Mouse (Mus musculus) urinary bladder, postnatal 36 days (tissue): ENCODE measurements around the gene Ntn1.
A peak's percentile ranks its signal among the peaks of the same experiment; 100 is the strongest.

Experiments
- DNase-seq, 2 experiments: peaks; one replicate each; pipeline ENCODE4 v3.0.0; 2022; ENCODE audit warnings: low spot score in 2 of 2, mixed read lengths in 1 of 2

The Ntn1 gene

DNA sequence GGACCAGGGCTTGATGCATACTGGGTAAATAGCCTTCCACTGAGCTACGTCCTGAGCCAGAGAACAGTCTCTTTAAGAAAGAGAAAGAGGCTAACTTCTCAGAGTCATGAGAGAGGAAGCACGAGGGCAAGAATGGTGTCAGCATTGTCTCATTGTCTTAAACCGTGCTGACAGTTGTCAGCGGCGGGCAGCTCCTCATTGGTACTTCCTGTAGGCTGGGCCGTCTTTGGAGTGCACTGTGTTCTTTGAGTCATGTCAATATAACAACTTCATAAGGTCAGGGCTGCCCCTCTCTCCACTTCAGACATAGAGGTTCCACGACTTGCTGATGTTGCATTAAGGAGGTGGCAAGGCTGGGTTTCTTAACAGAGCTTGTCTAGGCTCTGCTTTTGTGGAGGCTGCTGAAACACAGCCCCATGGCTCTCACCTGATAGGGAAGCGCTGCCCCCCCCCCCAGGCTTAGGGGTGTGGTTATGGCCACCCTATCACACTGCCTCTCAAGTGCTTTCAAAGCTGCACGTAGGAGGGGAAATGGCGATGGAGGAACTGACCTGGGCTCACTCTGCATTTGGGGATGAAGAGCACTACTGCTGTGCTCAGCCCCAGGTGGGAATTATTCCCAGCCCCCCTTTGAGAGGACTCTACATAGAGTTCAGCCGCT lies 6.8 kb upstream of the Ntn1 start:
- no peak for DNase-seq

DNA sequence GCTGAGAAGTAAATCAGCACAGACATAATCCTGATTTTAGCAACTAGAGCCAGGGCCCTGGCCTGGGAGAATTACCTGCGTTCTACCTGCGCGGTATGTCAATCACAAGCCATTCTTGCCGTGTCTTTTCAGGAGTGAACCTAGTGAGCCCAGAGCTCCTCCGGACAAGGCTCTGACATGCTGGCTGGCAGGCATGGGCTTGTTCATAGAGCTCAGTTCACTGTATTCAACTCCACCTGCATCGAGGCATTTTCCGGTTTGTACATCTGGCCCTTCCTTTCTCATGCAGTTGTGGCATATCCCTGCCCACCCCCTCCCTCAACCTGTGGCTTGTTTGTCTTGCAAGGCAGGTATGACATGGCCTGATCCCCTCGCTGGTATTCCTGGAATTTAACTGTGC lies 5.0 kb upstream of the Ntn1 start:
- peak; percentile 49 to 52 for DNase-seq

DNA sequence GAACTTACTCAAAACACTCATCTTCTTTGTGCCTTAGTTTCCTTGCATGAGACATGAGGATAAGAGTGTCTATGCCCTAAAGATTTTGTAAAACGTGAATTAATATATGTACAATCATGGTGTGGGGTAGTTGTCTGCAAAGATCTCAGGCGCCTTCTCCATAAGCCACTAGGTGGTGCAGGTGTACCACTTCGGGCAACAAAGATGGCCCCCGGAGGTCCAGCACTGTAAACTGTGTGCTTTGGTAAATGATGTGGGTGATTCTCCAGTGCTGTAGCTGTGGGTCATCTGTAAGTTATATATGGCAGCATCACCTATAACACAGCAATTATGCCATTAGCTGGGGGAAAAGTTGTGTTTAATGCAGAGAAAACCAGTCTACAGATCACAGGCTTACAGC lies 3.6 kb upstream of the Ntn1 start:
- no peak for DNase-seq

DNA sequence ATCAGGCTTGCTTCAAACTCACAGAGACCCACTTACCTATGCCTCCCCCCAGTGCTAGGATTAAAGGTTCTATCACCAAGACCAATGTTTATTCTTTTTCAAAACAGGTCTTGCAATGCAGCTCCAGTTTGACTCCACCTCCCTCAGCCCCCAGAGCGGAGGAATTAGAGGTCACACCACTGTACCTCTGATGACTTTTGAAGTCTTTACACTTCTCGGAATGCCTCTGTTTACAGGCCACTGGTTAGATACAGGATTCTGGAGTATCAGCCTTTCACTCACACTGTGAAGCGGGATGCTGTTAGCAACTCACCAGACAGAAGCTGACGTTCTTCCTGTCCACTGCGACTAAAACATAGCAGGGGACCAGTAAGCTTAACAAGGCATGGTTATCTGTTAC lies 805 bp upstream of the Ntn1 start:
- no peak for DNase-seq

DNA sequence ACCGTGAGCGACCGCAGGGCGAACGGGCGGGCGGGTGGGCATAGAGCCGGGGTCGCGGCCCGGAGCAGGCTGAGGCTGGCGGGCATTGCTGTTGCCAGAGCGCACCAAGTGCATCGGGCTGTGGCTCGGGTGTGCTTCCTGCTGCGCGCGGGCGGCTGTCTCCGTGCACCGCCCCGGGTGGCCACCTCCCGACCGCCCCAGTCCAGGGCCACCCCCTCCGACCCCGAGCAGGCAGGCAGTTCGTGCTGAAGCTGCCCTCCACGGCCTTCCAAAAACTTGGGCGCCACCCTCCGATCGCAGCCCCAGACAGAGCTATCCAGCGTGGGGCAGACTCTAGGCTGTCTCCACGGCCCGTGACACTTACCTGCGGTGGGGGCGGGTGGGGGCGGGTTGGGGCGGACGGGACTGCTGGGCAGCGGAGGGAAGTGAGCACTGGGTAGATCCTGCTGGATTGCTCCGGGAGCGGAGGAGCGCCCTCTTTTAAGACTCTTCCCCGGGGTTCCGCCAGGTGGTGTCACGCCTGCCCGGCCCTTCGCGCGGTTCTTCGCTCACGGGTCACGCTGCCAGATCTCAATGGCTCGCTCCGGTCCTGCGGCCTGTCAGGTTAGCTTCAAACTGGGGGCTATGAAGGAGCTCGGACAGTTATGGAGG lies 477 bp downstream of the Ntn1 start:
- DNase-seq, result peak in 1 of 2 experiments; percentile 31

DNA sequence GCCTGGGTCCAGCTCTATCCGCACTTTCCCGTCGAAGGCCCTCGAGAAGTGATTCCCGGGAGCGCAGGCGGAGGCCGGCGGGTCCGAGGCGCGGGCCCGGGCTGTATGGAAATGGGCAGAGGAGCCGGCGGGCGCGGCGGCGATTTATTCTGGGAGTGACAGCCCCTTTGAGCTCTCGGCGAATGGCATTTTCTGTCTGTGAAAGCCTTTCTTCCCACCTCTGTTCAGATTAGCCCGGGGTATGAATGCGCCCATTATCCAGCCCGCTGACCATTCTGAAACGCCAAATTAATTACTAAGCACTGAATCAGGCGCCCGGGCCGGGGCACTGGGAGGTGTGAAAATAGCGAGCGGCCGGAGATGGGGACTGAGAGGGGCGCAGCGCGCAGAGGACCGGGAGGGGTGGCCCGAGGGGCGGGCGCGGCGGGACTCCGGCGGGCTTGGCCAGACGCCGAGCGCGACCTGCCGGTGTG lies 1.0 kb downstream of the Ntn1 start:
- DNase-seq, result no peak

DNA sequence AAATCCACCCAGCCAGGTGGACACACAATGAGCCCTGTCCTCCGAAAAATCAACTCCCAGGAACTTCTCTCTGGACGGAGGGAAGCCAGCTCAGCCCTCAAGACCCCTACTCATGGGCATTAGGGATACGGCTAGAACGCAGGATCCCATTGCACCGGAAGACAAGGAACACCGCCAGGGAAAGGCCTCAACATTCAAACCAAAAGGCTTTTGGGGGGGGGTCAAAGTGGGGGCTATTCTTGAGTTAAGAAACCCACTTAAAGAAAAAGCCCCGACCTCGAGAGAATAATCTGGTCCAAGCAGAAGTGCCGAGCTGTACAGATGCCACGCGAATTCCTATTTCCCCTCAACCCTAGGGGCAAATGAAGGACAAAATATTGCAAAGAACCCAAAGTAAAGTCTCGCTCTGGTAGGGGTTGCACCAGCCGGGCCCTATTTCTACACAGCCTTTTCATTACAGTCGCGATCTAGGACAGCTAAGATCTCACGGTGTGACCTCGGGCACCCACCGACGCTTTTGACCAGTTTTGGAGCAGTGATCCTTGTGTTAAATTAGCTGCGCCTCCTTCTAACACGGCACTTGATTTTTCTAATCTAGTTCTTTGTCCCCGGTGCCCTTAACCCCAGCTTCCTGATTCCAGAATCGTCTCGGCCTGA lies 1.6 kb downstream of the Ntn1 start:
- no peak for DNase-seq

DNA sequence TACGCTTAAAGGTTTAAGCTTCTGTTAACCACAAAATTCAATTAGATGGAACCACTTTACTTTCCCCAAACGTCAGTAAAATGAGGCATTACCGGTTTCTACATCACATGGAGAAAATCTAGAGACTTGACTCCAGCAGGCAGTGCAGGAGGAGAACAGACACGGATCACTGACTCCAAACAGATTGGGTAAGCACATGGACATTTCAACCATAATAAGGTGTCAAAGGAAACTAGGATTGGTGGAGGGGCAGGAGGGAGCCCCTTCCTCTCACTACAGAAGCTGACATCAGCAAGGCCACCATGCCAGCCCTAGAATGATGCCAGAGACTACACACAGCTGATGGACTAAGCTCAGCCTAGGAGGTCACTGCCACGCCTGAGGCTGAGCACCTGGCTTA lies 5.1 kb downstream of the Ntn1 start:
- DNase-seq, result no peak

DNA sequence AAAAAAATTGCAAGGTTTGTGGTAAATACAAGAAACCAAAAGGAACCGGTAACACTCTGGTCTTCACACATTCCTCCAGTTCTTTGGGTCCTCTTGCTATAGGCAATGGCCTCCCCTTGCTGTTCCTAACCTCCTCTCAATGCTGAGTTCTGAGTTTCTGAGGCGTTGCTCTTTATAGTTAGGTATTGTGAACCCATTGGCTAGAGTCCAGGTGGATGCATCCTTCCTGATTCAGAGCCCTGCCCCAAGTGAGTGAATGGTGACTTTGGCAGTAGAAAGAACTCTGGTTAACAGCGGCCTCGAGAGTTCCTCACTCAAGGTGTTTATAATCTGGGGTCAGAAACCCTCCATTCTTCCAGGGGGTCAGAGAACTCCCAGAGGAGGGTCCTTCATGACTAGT lies 5.9 kb downstream of the Ntn1 start:
- DNase-seq, result no peak

DNA sequence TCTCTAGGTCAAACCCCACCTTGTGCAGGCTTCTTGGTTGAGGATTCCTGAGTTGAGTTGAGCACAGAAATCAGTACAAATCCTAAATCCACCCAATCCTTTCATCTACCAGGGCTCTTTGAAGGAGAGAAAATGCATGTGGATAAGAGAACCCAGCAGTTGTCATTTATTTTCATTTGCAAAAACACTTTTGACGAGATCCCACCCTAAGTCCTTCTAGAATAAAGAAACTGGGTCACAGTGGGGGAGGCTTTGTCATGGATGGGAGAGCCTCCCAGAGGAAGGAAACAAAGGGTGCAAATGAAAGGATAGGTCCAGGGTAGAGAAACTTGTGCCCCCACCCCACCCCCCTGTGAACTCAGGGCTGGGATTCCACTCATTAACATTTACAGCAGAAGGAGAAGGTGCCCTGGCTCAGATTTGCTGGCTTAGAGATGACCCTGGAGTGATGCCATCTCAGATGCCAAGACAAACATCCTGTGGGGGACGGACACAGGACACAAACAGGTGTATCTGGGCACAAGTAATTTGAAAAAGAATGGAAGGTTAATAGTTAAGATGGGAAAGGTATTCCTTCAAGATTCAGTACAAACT lies 6.6 kb downstream of the Ntn1 start:
- DNase-seq, result no peak

DNA sequence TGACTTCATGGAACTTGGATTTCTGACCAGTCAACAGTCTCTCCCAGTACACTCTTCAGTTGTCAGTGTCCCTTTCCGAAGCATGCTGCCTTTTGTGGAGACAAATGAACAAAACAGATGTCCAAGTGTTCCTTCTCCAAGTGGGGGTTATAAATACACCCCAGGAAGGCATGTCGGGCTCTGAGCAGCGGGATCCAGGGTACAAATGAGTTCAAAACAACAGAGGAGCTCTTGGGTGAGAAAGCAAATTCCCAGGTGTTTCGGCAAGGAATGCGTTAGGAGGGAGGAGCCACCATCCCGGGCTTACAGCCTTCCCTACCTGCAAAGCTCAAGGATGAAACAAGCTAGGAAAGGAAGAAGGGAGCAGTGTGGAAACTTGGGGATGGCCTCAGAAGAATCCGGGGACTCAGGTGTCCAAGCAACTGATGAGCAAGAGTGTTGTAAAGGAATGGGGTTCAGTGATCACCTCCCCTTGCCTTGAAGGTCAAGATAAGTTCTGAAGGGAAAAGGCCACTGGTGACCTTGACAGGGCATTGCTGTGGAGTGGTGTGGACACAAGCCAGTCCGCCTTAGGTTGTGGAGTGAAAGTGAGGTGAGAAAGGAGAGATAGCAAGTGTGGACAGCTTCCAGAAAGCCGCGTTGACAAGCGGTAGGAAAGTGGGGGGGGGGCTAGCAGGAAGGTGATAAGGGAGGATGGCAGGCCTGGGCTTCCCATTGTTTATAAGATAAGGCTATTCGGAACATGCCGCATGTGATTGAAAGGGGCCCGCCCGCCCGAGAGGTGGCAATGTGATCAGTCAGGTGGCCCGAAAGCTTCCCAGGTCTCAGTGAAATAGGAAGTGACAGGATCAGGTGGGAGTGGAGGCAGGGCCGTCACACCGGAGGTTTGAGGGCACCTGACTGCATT lies 10.0 kb downstream of the Ntn1 start:
- DNase-seq, result no peak

DNA sequence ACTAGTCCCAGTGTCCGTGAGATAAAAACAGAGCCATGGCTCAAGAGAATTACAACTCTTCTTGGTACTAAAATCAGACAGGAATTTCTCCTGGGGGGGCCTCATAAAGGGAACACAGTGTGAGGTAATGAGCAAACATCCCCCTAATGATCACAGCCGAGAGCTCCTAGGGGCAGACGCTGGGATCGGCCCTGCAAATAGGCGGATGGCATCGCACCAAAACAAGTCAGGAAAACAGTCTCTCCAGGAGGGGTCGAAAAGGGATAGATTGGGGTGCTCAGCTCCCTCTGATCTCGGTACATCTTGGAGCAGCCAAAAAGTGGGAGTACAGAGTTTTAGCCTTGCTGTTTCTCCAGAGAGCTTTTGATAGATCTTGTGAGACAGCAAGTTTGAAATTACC lies 11.0 kb downstream of the Ntn1 start:
- DNase-seq, result no peak

DNA sequence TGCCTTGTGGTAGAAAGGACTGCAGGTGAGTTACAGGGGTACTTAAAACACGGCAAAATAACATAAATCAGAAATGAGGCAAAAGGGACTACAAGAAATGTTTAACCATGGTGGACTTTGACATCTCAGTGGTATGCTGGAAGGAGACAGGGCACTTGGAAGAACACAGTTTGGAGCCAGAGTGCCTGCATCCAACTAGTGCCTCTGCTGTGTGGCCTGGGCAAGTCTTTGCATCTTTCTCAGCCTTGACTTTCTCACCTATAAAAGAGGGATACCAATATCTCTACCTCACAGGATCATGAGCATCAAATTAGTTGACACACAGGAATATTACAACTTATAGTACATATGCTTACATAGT lies 12.0 kb downstream of the Ntn1 start:
- DNase-seq, result no peak

DNA sequence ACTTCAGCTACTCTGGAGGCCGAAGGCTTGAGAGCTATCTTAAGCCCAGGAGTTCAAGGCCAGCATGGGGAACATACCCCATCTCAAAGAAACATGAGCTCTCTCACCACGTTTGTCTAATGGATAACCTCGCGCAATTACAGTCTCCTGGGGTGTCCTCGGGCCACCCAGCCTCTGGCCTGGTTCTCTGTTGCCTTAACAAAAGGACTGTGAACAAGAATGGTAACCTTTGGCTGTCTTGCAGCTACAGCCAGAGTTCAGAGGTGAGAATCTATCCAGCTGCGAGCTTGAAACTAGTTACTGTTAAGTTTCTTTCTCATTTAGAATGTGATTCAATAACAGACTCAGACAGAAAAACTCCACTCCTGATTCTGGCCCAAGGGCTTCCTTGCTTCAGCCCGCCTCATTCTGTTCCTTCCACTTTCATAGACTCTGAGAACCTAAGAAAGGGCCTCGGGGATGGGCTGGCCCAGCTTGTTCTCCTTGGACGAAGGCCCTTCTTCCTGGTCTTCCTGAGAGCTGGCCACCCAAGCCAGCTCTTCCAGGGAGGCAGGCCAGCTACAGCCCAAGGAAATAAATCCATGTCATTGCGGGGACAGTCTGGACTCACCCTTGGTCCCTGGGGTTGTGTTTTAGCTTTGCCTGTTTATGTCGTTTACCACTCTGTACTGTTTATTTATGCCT lies 12.5 kb downstream of the Ntn1 start:
- DNase-seq, result no peak

DNA sequence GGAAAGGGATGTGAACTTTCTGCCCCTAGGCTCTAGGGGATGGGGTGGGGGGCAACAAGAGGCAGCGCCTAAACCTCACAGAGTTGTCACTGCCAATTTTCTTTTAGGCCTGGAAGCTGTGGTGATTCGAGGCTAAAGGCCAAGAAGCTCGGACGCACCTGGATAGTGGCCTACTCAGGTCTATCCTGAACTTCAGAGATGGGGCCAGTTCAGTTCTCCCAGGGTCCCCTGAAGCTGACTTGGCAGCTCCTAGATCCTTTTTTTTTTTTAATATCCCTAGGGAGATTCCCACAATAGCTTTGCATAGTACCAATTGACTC lies 13.2 kb downstream of the Ntn1 start:
- no peak for DNase-seq

DNA sequence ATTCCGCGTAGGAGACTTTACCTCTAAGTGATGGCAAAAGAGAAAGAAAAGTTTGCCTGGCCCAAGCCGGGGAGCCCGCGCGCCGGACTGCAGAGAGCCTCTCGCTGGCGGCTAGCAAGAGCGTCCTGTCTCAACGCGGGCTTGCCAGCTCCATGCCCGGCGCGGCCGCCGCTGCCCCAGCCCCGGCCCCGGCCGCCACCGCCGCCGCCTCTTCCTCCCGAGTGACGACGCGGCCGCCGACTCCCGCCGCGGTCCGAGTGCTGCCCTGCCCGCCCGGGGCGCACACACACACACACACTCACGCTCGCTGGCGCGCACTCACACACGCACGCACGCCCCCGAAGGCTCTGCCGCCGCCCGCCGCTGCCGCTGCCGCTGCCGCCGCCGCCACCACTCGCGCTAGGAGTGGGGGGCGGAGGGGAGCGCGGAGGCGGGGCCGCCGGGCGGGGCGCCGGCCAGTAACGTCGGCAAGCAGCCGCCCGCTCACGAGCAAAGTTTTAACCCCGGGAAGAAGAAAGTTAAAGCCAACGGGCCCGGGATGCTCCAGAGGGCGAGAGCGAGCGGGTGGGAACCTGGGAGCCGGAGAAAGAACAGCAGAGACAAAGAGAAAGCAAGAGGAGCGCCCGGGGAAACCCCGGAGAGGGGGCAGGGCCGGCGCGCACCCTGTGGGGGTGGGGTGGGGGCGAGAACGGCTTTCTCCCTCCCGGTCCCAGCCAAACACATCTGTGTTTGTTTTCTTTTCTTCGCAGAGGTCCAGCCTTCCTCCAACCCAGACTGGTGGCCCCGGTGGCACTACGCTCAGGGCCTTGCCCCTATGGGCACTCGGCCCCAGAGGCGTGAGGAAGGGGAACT lies 13.8 kb downstream of the Ntn1 start:
- DNase-seq, result peak in 1 of 2 experiments; percentile 33

DNA sequence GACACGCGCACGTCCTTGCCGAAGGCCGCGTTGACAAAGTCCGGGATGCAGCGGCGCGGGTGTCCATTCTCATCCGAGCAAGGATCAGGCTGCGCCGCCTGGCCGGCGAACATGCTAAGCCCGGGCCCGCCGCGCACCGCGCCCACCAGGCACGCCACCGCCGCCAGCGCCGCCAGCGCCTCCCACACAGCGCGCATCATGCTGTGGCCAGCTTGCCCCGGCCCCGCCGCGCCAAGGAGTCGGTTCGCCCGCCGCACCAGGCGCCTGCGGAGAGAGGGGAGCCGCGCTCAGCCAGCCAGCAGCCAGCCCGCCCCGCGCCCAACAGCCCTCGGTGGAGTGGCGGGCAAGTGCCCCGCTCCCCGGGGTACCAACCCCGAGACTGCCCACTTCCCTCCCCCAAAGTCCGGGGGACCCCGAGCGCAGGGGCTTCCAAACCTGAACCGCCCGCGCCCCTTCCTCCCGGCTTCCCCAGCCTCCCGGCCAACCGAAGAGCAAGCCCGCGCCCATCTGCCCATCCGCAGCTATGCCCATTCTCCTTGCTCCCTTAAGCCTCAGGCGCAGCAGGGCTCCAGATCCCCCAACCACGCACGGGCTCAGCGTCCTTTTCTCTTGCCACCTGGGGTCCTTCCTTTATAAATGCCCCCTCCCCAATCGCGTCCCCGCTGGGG lies 14.6 kb downstream of the Ntn1 start:
- DNase-seq, result peak in 1 of 2 experiments; percentile 10

DNA sequence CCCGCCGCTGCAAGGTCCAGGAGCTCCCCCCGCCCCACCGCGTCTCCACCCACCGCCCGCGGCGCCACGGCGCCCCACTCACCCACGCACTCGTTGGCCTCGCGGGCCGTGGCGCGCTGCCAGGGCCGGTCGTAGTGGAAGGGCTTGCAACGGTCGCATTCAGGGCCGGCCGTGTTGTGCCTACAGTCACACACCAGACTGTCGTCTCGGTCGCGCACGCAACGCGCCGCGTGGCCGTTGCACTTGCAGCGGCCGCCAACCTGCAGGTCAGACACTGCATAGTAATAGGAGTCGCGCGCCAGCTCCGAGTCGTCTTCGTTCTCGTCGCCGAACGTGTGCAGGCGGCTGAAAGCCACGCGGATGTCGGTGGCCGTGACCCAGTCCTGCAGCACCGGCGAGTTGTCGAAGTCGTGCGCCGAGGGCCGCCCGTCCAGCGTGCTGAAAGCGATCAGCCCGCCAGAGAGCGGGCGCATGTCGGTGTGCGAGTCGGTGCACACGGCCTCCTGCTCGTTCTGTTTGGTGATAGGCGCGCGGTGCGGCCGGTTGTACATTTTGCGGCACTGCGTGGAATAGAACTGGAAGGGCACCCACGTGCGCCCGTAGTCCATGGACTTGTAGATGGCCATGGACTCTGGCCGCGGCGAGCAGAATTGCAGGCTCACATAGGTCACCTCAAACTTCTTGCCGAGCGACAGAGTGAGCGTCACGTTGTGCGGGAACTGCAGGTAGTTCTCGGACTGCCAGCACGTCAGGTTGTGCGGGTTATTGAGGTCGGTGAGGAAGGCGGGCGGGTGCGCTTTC lies 15.4 kb downstream of the Ntn1 start:
- DNase-seq, result peak in 1 of 2 experiments; percentile 14

DNA sequence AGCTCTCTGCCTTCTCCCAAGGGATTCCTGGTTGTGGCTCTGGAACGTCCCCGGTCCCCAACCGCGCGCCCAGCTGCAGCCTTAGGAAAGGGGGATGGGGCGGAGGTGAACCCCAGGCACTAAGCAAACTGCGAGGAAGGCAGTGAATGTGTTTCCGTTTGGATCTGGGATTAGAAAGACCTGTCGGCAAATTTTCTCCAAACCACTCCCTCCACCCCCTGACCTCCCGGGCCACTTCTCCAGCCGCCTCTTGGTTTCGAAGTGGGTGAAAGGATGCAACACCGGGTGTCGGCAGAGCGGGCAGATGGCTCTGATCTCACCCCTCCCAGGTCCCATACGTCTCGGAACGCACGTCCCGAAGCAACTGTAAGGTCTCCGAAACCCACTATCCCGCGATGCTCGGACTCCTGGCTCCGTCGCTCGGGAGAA lies 16.0 kb downstream of the Ntn1 start:
- DNase-seq, result no peak
